Mouse (Mus musculus): ENCODE results near the gene Olfr491.

Olfr491 gene

DNA sequence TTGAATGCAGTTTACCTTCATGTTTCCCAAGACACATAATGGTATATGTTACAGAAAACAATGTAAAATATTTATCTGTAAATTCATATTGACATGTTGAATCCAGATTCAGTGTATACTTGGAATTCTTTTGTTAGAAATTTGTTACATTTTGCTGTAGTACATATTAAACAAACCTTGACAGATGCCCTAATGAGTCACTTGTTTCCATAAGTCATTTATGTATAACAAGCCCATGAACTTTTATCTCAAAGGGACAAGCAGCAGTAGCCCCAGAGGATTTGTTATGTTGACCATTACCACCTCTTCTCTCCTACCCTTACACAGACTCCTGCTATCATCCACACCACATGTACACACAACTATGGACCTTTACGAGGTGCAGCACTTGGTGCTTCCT, at the start of gene Olfr491:
TSS of gene Olfr491 (plus strand) at position 301 of the 400 bp plus-strand sequence.
- no peak for DNase-seq (ENCODE audit: low read depth)

DNA sequence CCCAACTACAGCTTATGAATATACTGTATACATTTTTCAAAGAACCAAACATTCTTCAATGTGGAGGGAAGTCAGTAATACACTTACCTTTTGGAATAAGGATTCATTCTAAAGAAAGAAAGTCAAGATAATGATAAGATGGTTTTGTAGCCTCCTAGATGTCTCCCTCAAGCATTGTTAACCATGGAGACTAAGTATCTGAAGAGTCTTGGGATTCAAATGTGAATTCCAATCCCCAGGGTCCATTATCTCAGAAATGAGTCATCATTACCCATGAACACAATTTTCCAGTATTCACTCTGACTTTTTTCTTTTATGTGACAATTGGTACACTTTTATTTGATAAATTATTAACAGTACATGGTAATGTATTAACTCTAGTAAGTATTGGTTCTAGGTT, 24.4 kb upstream of the Olfr491 start, which contains the start of gene Olfr490:
TSS of gene Olfr490 (minus strand) at position 101 of the 400 bp plus-strand sequence.
- DNase-seq (ENCODE audit: low read depth), result no peak

DNA sequence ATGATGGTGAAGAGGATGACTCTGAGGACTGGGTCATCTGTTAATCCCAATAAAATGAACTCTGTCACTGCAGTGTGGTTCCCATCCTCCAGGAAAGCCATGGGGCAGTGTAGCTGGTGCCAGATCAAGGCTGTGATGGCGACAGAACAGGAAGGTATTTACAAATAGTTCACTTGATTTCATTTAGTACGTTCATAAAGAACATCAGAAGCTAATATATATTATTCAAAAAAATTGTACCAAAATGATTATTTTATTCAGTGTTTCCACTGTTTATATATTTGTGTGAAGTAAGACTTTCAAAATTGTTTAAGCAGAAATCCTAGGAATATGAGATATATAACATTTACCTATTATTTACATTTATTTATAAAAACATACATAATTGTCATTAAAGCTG, 10.3 kb downstream of the Olfr491 start, which contains the start of gene Olfr492:
TSS of gene Olfr492 (minus strand) at position 101 of the 400 bp plus-strand sequence.
- no peak for DNase-seq (ENCODE audit: low read depth)

DNA sequence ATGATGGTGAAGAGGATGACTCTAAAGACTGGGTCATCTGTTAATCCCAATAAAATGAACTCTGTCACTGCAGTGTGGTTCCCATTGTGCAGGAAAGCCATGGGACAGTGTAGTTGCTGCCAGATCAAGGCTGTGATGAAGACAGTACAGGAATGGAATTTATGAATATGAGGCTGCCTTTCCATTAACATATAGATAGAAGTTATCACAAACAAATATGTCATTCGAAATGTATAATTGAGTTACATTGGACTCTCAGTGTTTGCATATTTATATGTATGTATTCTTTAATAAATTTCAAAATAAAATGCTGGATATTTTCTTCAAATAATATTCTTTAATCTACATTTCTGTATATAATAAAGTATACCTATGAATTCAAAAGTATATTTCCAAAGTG, 33.6 kb downstream of the Olfr491 start, which contains the start of gene Olfr493:
TSS of gene Olfr493 (minus strand) at position 101 of the 400 bp plus-strand sequence.
- no peak for DNase-seq (ENCODE audit: low read depth)

DNA sequence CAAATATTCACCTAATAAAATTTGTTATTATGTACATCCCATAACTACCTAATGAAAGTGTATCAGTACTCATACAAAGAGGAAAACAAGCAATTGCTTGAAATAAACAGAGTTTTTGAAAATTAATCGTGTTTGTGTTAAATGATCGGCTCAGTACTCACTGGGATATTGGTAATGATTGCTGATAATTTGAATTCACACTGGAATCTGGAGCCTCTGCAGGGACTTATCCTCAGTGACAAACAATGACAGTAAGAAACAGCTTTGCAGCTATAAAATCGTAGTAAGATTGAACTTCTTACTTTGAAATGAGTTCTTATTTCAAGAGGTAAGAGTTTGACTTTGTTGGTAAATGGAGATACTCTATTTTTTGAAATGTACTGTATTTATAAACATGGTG, 51.8 kb downstream of the Olfr491 start, which contains the start of gene Olfr494:
TSS of gene Olfr494 (plus strand) at position 301 of the 400 bp plus-strand sequence.
- no peak for DNase-seq (ENCODE audit: low read depth)
